20 mouse cellular contexts compared by ENCODE assay signal in genomic region chr16:37337529-37337928, GRCm38 (mm10). TPM values are rescaled to one million over a fixed set of nuclear protein-coding genes. Genes with fewer than 3 reads are reported as not detected.
DNase-seq lines count a peak whose midpoint lies in the region; ATAC-seq and TF ChIP-seq lines count a peak whose summit lies in the region.
"Had no signal": no experiment of that assay in that cellular context is flagged by ENCODE, and none has a peak within 500 bp of the region (broad histone marks: within the 10 kb centered on the region; RNA-seq: fewer than 3 reads in every experiment).

No protein-coding gene starts in this region.

- H3K27me3 ChIP-seq in embryonic facial prominence, embryonic 14.5 days (replicated peaks; ENCODE audit: control insufficient read depth, insufficient read depth, low read length): no peaks in the 10 kb centered on the region
- H3K27me3 ChIP-seq in embryonic facial prominence, embryonic 10.5 days (replicated peaks; ENCODE audit: low read depth, poor library complexity, severe bottlenecking): no peaks in the 10 kb centered on the region
- no peaks in the 10 kb centered on the region for H3K27me3 ChIP-seq in stomach, embryonic 15.5 days (replicated peaks)
- H3K27me3 ChIP-seq in stomach, postnatal 0 days (ENCODE audit: control insufficient read depth, insufficient read depth, low read length): no peaks in the 10 kb centered on the region
- H3K27me3 ChIP-seq: liver, embryonic 15.5 days; neural tube, embryonic 12.5 days had no signal

- H3K4me2 ChIP-seq in embryonic facial prominence, embryonic 14.5 days (ENCODE audit: low read depth, low read length): no peak overlapping the region
- no peak overlapping the region for H3K4me2 ChIP-seq in stomach, embryonic 15.5 days
- H3K4me2 ChIP-seq in stomach, postnatal 0 days (replicated peaks; ENCODE audit: low read depth): no peak overlapping the region
- H3K4me2 ChIP-seq: liver, embryonic 15.5 days; midbrain, embryonic 11.5 days; neural tube, embryonic 12.5 days had no signal

- no peak for TF ChIP-seq EP300 in stomach, postnatal 0 days (optimal IDR thresholded peaks at IDR 0.05)

- peak; percentile 2 for DNase-seq in embryonic facial prominence, embryonic 14.5 days (ENCODE audit: low spot score)
- no peak for DNase-seq in embryonic facial prominence, embryonic 10.5 days (ENCODE audit: low spot score)
- DNase-seq in stomach, postnatal 0 days (ENCODE audit: low spot score): no peak
- peak; percentile 52 for DNase-seq in cerebellum, adult 9-11 months
- no peak for DNase-seq in gastrocnemius, adult 2 months
- DNase-seq in heart, adult 11 months: no peak
- DNase-seq: adrenal gland, postnatal 25 days; B cell, adult 2 months; gastrocnemius, postnatal 25 days; kidney, adult 11 months; thymus, postnatal 36 days had no signal

- H3K4me3 ChIP-seq in embryonic facial prominence, embryonic 14.5 days (ENCODE audit: low read depth, low read length): no peak overlapping the region
- no peak overlapping the region for H3K4me3 ChIP-seq in embryonic facial prominence, embryonic 10.5 days
- H3K4me3 ChIP-seq in stomach, embryonic 15.5 days (replicated peaks): no peak overlapping the region
- H3K4me3 ChIP-seq in stomach, postnatal 0 days (ENCODE audit: low read depth, low read length): no peak overlapping the region
- H3K4me3 ChIP-seq in gastrocnemius, adult 2 months: no peak overlapping the region
- H3K4me3 ChIP-seq: liver, embryonic 15.5 days; neural tube, embryonic 12.5 days had no signal

- WGBS in embryonic facial prominence, embryonic 14.5 days: 76% methylated on average over 1 of the region's 1 CpGs
- WGBS in embryonic facial prominence, embryonic 10.5 days: 75% methylated on average over 1 of the region's 1 CpGs
- WGBS in stomach, embryonic 15.5 days: 70% methylated on average over 1 of the region's 1 CpGs
- 59% methylated on average over 1 of the region's 1 CpGs for WGBS in stomach, postnatal 0 days

- no peaks in the 10 kb centered on the region for H3K36me3 ChIP-seq in embryonic facial prominence, embryonic 14.5 days (ENCODE audit: control insufficient read depth, insufficient read depth, low read length)
- H3K36me3 ChIP-seq in embryonic facial prominence, embryonic 10.5 days (replicated peaks): no peaks in the 10 kb centered on the region
- no peaks in the 10 kb centered on the region for H3K36me3 ChIP-seq in stomach, embryonic 15.5 days
- H3K36me3 ChIP-seq in stomach, postnatal 0 days (ENCODE audit: control insufficient read depth, insufficient read depth, low read length): no peaks in the 10 kb centered on the region
- H3K36me3 ChIP-seq: liver, embryonic 15.5 days; neural tube, embryonic 12.5 days had no signal

- intact Hi-C loops in gastrocnemius, adult 2 months (cut with DNase I): no loop called here

- no peaks in the 10 kb centered on the region for H3K9me3 ChIP-seq in embryonic facial prominence, embryonic 14.5 days (ENCODE audit: control insufficient read depth, low read length)
- H3K9me3 ChIP-seq in embryonic facial prominence, embryonic 10.5 days: no peaks in the 10 kb centered on the region
- no peaks in the 10 kb centered on the region for H3K9me3 ChIP-seq in stomach, embryonic 15.5 days
- H3K9me3 ChIP-seq in stomach, postnatal 0 days (ENCODE audit: control insufficient read depth, low read length): no peaks in the 10 kb centered on the region
- H3K9me3 ChIP-seq: liver, embryonic 15.5 days; neural tube, embryonic 12.5 days had no signal

- no peak for ATAC-seq in embryonic facial prominence, embryonic 14.5 days (ENCODE audit: low read depth)
- ATAC-seq in stomach, embryonic 15.5 days (ENCODE audit: insufficient read depth, low FRiP score, low read depth): no peak
- no peak for ATAC-seq in stomach, postnatal 0 days (ENCODE audit: low FRiP score, low TSS enrichment)
- no peak for ATAC-seq in megakaryocyte-erythroid progenitor cell, adult 5-6 weeks (replicated peaks; ENCODE audit: low FRiP score, low TSS enrichment, poor library complexity, severe bottlenecking)
- ATAC-seq: activated CD4-positive, CD25-positive, alpha-beta regulatory T cell, adult 4 months; hindbrain, embryonic 16.5 days; Patski had no signal

- H3K9ac ChIP-seq in embryonic facial prominence, embryonic 14.5 days (ENCODE audit: low read depth, low read length): no peak overlapping the region
- no peak overlapping the region for H3K9ac ChIP-seq in stomach, embryonic 15.5 days
- H3K9ac ChIP-seq in stomach, postnatal 0 days (ENCODE audit: low read length): no peak overlapping the region
- H3K9ac ChIP-seq: liver, embryonic 15.5 days; neural tube, embryonic 12.5 days had no signal

- no peaks in the 10 kb centered on the region for H3K4me1 ChIP-seq in embryonic facial prominence, embryonic 14.5 days (ENCODE audit: control insufficient read depth, insufficient read depth, low read length)
- no peaks in the 10 kb centered on the region for H3K4me1 ChIP-seq in embryonic facial prominence, embryonic 10.5 days
- no peaks in the 10 kb centered on the region for H3K4me1 ChIP-seq in stomach, embryonic 15.5 days
- no peaks in the 10 kb centered on the region for H3K4me1 ChIP-seq in stomach, postnatal 0 days (replicated peaks; ENCODE audit: control insufficient read depth, insufficient read depth)
- H3K4me1 ChIP-seq: liver, embryonic 15.5 days; neural tube, embryonic 12.5 days had no signal

- H3K27ac ChIP-seq in embryonic facial prominence, embryonic 14.5 days (replicated peaks; ENCODE audit: low read depth, low read length): no peak overlapping the region
- H3K27ac ChIP-seq in embryonic facial prominence, embryonic 10.5 days (replicated peaks): no peak overlapping the region
- peak overlapping the region; percentile 11; the same call in 1 of the 2 replicates for H3K27ac ChIP-seq in stomach, embryonic 15.5 days
- H3K27ac ChIP-seq in stomach, postnatal 0 days (replicated peaks): no peak overlapping the region
- H3K27ac ChIP-seq in gastrocnemius, adult 2 months: no peak overlapping the region
- H3K27ac ChIP-seq: liver, embryonic 15.5 days; neural tube, embryonic 12.5 days had no signal

- TF ChIP-seq CTCF in stomach, postnatal 0 days (IDR thresholded peaks at IDR 0.05; ENCODE audit: low read depth): no peak
- no peak for TF ChIP-seq CTCF in gastrocnemius, adult 2 months (IDR thresholded peaks at IDR 0.05)

RNA-seq across cellular contexts. Expression of gene Stxbp5l, which starts 47.2 kb away (rescaled TPM):
- polyA plus RNA-seq in embryonic facial prominence, embryonic 14.5 days (2014; fragmentation: Nextera tagmentation; extraction: Ambion mirVana): 0.35 and 0.94 TPM in 2 replicates
- polyA plus RNA-seq in embryonic facial prominence, embryonic 10.5 days (2016; fragmentation: Nextera tagmentation; extraction: Ambion mirVana): 1.00 and 1.3 TPM in 2 replicates
- polyA plus RNA-seq in stomach, embryonic 15.5 days (2015; fragmentation: Nextera tagmentation; extraction: Ambion mirVana): 2.4 and 3.5 TPM in 2 replicates
- 1.1 and 2.5 TPM in 2 replicates for polyA plus RNA-seq in stomach, postnatal 0 days (2015; fragmentation: Nextera tagmentation; extraction: Ambion mirVana)
- total RNA-seq in gastrocnemius, adult 2 months (2021): under 1 TPM; 0.06 to 0.08 TPM
- not detected in 2 replicates for total RNA-seq in megakaryocyte-erythroid progenitor cell, adult 5-6 weeks (2014; fragmentation: Nextera tagmentation)
- not detected in 2 replicates for total RNA-seq in megakaryocyte-erythroid progenitor cell, adult 5-6 weeks (2017)
- total RNA-seq: monocyte, adult 5-6 weeks had no signal

Comparison
In these comparisons a context has a peak if more than half of its experiments do, and no peak if none do; other contexts are left out.
1. DNase-seq: peak in embryonic facial prominence, embryonic 14.5 days (single experiment) and cerebellum, adult 9-11 months (single experiment); none in embryonic facial prominence, embryonic 10.5 days (single experiment), stomach, postnatal 0 days (single experiment), gastrocnemius, adult 2 months (single experiment) and heart, adult 11 months (single experiment).